Mouse (Mus musculus) erythroblast, embryonic 14.5 days (primary cell): ENCODE measurements around the gene Cop1. TPM values are rescaled to one million over a fixed set of nuclear protein-coding genes. Genes with fewer than 3 reads are reported as not detected.

ENCODE experiments used
- H3K27me3 ChIP-seq: 2 replicates; pipeline ENCODE4 v1.6.1; 2012; ENCODE audit warnings: inconsistent platforms; ENCODE audit not compliant: control insufficient read depth
- H3K36me3 ChIP-seq: 2 replicates; pipeline ENCODE4 v1.6.1; 2012; ENCODE audit warnings: mild to moderate bottlenecking, inconsistent platforms; ENCODE audit not compliant: control insufficient read depth
- H3K4me1 ChIP-seq: 2 replicates; pipeline ENCODE4 v1.6.1; 2012; ENCODE audit warnings: inconsistent platforms; ENCODE audit not compliant: control insufficient read depth
- H3K4me3 ChIP-seq: replicated peaks from 2 replicates; pipeline ENCODE3; 2012; ENCODE audit warnings: moderate library complexity, mild to moderate bottlenecking, inconsistent platforms
- H3K9me3 ChIP-seq: 2 replicates; pipeline ENCODE4 v1.6.1; 2012; ENCODE audit warnings: low read length, inconsistent platforms, mixed read lengths; ENCODE audit not compliant: control insufficient read depth
- GATA1 ChIP-seq: IDR thresholded peaks from 2 replicates; pipeline ENCODE4 v1.6.1; 2012; ENCODE audit warnings: low read length, inconsistent platforms, mixed read lengths
- TAL1 ChIP-seq: IDR thresholded peaks from 3 replicates; pipeline ENCODE4 v1.6.1; 2012; ENCODE audit warnings: low read length, inconsistent platforms, mixed read lengths
- polyA plus RNA-seq: library from polyadenylated mRNA; stranded (reverse); fragments of >175 nt; gene quantifications from 2 replicates; pipeline ENCODE4 v1.2.3, GENCODE M21; 2012

Cop1 gene
- polyA plus RNA-seq, 1 experiment: 7.4 TPM

DNA sequence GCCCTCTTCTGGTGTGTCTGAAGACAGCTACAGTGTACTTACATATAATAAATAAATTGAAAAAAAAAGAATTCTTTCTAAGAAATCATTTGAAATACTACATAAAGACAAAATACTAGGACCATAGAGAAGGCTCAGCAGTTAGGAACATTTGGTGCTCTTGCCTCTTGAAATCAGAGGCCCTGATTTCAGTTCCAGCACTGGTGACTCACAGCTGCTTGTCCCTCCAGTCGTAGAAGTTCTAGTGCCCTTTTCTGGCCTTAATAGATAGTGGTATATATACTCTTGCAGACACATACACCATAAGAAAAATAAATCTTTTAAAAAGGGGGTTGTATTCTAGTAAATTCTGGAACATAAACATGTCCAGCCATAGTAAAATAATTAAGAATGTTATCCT is 48.0 kb downstream of the Cop1 start:
- H3K4me3 ChIP-seq: no peak overlapping the region
- H3K36me3 ChIP-seq: peaks cover 76% of the 10 kb centered on the region

DNA sequence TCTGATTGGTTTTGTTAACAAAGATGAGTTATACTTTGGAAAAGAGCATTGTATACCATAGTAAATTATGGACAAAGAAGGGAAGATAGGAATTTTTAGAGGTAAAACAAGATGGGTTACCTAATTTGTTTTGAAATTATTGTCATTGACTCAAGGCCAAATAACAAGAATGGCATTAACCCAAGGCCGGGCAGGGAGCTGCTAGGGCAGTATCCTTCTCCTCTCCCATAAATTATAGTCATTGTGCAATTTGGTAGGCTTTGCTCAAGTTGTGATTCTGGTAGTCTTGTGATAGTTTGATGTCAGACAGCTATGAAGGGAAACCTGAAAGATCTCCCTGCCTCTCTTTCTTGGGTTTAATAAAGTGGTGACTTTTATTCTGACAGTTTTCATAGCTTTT is 49.7 kb downstream of the Cop1 start:
- no peak for TF ChIP-seq GATA1
- TF ChIP-seq TAL1: no peak
- no peaks in the 10 kb centered on the region for H3K9me3 ChIP-seq
- H3K4me1 ChIP-seq: no peaks in the 10 kb centered on the region
- no peak overlapping the region for H3K4me3 ChIP-seq
- peaks cover 84% of the 10 kb centered on the region for H3K36me3 ChIP-seq
- H3K27me3 ChIP-seq: no peaks in the 10 kb centered on the region

More for the DNA sequence above, 48.0 kb downstream of the Cop1 start:
- no peaks in the 10 kb centered on the region for H3K4me1 ChIP-seq
- H3K27me3 ChIP-seq: no peaks in the 10 kb centered on the region
- no peak for TF ChIP-seq TAL1
- H3K9me3 ChIP-seq: no peaks in the 10 kb centered on the region

DNA sequence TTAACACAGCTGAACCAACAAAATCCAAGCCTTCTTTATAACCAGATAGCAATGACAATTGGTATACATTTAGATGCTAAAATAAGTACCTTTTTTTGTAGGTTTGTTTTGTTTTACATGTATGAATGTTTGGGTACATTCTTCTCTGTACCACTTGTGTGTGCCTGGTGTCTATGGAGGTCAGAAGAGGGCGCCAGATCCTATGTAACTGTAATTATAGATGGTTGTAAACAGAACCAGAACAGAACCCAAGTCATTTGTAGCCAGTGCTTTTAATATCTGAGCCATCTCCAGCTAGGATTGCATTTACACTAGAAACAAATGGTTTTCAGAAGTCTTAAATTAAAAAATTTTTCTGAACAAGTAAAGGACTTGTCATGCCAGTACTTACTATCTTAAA is 54.7 kb downstream of the Cop1 start:
- no peaks in the 10 kb centered on the region for H3K4me1 ChIP-seq
- no peaks in the 10 kb centered on the region for H3K9me3 ChIP-seq
- peaks cover 83% of the 10 kb centered on the region for H3K36me3 ChIP-seq
- H3K27me3 ChIP-seq: no peaks in the 10 kb centered on the region
- TF ChIP-seq GATA1 (no peak), TAL1 (no peak)
- no peak overlapping the region for H3K4me3 ChIP-seq

GRCm38 (mm10) chr1:159290219-159290618 is 58.1 kb downstream of the Cop1 start:
- H3K4me3 ChIP-seq: no peak overlapping the region
- no peaks in the 10 kb centered on the region for H3K27me3 ChIP-seq
- no peaks in the 10 kb centered on the region for H3K9me3 ChIP-seq
- TF ChIP-seq GATA1 (no peak), TAL1 (no peak)
- peaks cover 78% of the 10 kb centered on the region for H3K36me3 ChIP-seq
- H3K4me1 ChIP-seq: peaks cover 9% of the 10 kb centered on the region

- H3K9me3 ChIP-seq: no peaks in the 10 kb centered on the region
- TF ChIP-seq TAL1 (no peak), GATA1 (no peak)
- H3K4me1 ChIP-seq: peaks cover 9% of the 10 kb centered on the region
- no peaks in the 10 kb centered on the region for H3K27me3 ChIP-seq
- no peak overlapping the region for H3K4me3 ChIP-seq
- peaks cover 75% of the 10 kb centered on the region for H3K36me3 ChIP-seq
Observed at GRCm38 (mm10) chr1:159290859-159291258, 58.7 kb downstream of the Cop1 start.

DNA sequence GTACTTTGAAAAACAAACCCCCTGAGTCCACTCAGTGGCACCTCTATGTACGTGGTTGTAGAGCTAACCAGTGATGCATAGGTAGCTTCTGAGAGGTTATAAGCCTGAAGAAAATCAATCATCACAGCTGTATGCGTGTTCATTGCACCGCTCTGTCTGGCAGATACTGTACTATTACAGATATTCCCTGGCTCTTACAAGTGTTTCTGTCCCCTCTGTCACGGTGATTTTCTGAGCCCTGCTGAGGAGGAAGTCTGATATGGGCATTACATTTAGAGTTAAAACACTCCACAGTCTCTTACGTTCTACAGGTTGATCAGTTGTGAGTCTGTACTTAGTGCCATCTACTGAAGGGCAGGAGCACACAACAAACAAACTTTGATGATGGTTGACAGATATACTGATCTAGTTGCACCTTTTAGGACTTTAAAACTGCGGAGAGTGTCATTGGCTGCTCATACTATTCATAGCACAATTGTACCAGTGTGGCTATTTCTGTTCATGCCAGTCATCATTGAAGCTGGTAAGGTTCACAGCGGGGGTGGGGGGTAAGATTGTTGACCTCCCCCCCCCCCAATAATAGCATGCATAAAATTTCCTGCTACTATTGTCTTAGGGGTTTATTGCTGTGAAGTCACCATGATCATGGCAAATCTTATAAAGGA is 69.4 kb downstream of the Cop1 start:
- peaks cover 48% of the 10 kb centered on the region for H3K36me3 ChIP-seq
- no peak overlapping the region for H3K4me3 ChIP-seq
- TF ChIP-seq TAL1 (no peak), GATA1 (no peak)
- no peaks in the 10 kb centered on the region for H3K27me3 ChIP-seq
- no peaks in the 10 kb centered on the region for H3K9me3 ChIP-seq
- peaks cover 2% of the 10 kb centered on the region; the same call in 1 of the 2 replicates for H3K4me1 ChIP-seq

GRCm38 (mm10) chr1:159313625-159314024 is 81.5 kb downstream of the Cop1 start:
- Histone ChIP-seq H3K4me1 (no peaks in the 10 kb centered on the region), H3K27me3 (no peaks in the 10 kb centered on the region), H3K36me3 (peaks cover 69% of the 10 kb centered on the region), H3K4me3 (no peak overlapping the region), H3K9me3 (no peaks in the 10 kb centered on the region)
- no peak for TF ChIP-seq GATA1
- TF ChIP-seq TAL1: no peak

DNA sequence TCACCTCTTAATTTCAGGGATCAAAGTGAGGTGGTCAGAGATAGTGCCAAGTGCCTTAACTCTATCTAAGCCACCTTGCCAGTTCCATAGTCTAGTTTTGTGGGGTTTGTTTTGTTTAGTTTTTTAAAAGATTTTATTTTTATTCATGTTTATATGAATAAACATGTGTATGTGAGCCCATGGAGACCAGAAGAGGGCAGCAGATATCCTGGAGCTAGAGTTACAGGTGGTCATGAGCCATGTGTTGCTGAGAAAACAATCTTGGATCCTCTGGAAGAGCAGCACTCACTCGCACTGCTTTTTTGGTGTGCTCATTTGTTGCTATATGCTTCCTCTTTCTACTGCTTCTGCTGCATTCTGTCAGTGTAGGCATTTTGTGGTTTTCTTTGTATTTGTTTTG is 90.5 kb downstream of the Cop1 start:
- H3K4me1 ChIP-seq: no peaks in the 10 kb centered on the region
- TF ChIP-seq GATA1: no peak
- no peak for TF ChIP-seq TAL1
- H3K9me3 ChIP-seq: no peaks in the 10 kb centered on the region
- no peaks in the 10 kb centered on the region for H3K27me3 ChIP-seq
- H3K36me3 ChIP-seq: peaks cover 79% of the 10 kb centered on the region
- H3K4me3 ChIP-seq: no peak overlapping the region

DNA sequence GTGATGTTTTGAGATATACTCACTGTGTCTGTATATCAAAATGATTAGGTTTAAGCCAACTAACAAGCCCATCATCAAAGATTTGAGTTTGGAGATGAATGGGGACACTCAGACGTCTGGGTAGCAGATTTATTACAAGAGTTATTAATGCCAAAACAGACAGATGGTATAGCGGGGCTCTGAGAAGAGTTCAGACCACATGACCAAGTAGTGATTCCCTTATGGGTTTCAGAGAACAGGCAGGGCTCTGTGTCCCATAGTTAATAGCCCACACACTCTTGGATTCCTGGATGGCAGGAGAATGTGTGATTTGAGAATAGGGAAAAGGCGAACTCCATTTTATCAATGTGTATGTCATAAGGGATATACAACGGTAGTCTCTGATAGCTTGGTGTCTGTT is 98.9 kb downstream of the Cop1 start:
- Histone ChIP-seq H3K4me1 (no peaks in the 10 kb centered on the region), H3K36me3 (peaks cover 93% of the 10 kb centered on the region), H3K4me3 (no peak overlapping the region), H3K9me3 (no peaks in the 10 kb centered on the region), H3K27me3 (no peaks in the 10 kb centered on the region)
- TF ChIP-seq TAL1 (no peak), GATA1 (no peak)

DNA sequence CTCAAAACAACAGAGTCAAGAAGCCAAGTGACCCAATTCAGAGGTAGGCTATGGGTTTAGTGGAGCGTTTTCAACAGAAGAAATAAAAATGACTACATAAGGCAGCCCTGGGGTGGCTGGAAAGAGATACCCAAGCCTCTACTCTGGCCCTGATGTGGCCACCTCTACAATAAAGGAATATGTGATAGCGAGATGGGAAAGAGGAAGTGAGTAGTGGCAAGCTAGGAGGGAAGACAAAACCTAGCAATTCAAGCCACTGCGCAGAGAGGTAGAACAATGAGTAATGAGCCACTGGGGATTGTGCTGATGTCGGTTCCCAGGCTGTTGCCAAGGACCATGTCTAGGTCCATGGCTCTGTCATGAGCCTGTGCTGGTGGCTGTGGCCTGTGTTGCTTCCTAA is 102.0 kb downstream of the Cop1 start:
- no peak for TF ChIP-seq GATA1
- TF ChIP-seq TAL1: no peak
- Histone ChIP-seq H3K27me3 (no peaks in the 10 kb centered on the region), H3K4me3 (no peak overlapping the region), H3K36me3 (peaks cover 88% of the 10 kb centered on the region), H3K4me1 (no peaks in the 10 kb centered on the region), H3K9me3 (no peaks in the 10 kb centered on the region)
